Mouse (Mus musculus) ES-Bruce4 (cell line): ENCODE results near the gene Apoh. TPM values are rescaled to one million over a fixed set of nuclear protein-coding genes. Genes with fewer than 3 reads are reported as not detected.

Experiments
- H3K27ac ChIP-seq: 2 replicates; pipeline ENCODE4 v1.5.1; 2012; ENCODE audit warnings: low read length, inconsistent platforms; ENCODE audit not compliant: insufficient read depth
- H3K27me3 ChIP-seq: 2 replicates; pipeline ENCODE4 v1.6.1; 2012; ENCODE audit warnings: mild to moderate bottlenecking, low read length, inconsistent platforms; ENCODE audit not compliant: control insufficient read depth, poor library complexity, insufficient read depth, severe bottlenecking
- H3K36me3 ChIP-seq: 2 replicates; pipeline ENCODE4 v1.6.1; 2012; ENCODE audit warnings: inconsistent platforms, mild to moderate bottlenecking, low read length, moderate library complexity; ENCODE audit not compliant: control insufficient read depth, poor library complexity, insufficient read depth, severe bottlenecking
- H3K4me1 ChIP-seq: one replicate; pipeline ENCODE4 v1.8.1; 2011; ENCODE audit warnings: low read length; ENCODE audit not compliant: control insufficient read depth, insufficient read depth
- H3K4me3 ChIP-seq: 2 replicates; pipeline ENCODE4 v1.5.1; 2011; ENCODE audit warnings: low read depth, mild to moderate bottlenecking, low read length
- H3K9ac ChIP-seq: 2 replicates; pipeline ENCODE4 v1.6.1; 2012; ENCODE audit warnings: low read depth, mild to moderate bottlenecking, inconsistent platforms; ENCODE audit not compliant: poor library complexity, severe bottlenecking
- H3K9me3 ChIP-seq: replicated peaks from 2 replicates; pipeline ENCODE4 v1.6.1; 2012; ENCODE audit warnings: mild to moderate bottlenecking, low read length, inconsistent platforms; ENCODE audit not compliant: control insufficient read depth, poor library complexity, insufficient read depth, severe bottlenecking
- CTCF ChIP-seq: IDR thresholded peaks from one replicate; pipeline ENCODE4 v1.8.1; 2011; ENCODE audit warnings: low read depth, low read length
- EP300 ChIP-seq: IDR thresholded peaks from 2 replicates; pipeline ENCODE4 v1.6.1; 2011; ENCODE audit warnings: low read depth, low read length; ENCODE audit not compliant: insufficient read depth
- POLR2A ChIP-seq: IDR thresholded peaks from one replicate; pipeline ENCODE4 v1.8.1; 2011; ENCODE audit warnings: low read length; ENCODE audit not compliant: insufficient read depth
- polyA plus RNA-seq: library from polyadenylated mRNA; stranded (reverse); fragments of >200 nt; gene quantifications from 2 replicates; pipeline ENCODE4 v1.2.4, GENCODE M21; 2011; ENCODE audit warnings: low read depth; ENCODE audit not compliant: missing spikeins, insufficient read depth, insufficient read length

Apoh gene
- polyA plus RNA-seq, 1 experiment: not detected

DNA sequence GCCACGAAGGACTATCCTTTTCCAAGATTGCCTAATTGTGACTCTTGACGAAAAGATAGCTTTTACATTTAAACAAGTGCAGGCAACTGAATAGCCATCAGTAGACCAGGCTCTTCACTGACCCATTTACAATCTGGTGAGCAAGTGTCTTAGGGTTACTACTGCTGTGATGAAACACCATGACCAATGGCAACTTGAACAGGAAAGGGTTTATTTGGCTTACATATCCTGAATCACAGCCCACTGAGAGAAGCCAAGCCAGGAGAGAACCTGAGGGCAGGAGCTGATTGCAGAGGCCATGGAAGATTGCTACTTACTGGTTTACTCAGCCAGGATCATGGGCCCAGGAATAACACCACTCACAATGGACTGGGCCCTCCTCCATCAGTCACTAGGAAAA is 2.2 kb downstream of the Apoh start:
- Histone ChIP-seq H3K27me3 (peaks cover 4% of the 10 kb centered on the region; the same call in 1 of the 2 replicates), H3K27ac (no peak overlapping the region), H3K4me1 (no peaks in the 10 kb centered on the region), H3K36me3 (no peaks in the 10 kb centered on the region), H3K9me3 (no peaks in the 10 kb centered on the region), H3K4me3 (no peak overlapping the region), H3K9ac (no peak overlapping the region)
- TF ChIP-seq POLR2A: no peak
- no peak for TF ChIP-seq EP300
- TF ChIP-seq CTCF: no peak

DNA sequence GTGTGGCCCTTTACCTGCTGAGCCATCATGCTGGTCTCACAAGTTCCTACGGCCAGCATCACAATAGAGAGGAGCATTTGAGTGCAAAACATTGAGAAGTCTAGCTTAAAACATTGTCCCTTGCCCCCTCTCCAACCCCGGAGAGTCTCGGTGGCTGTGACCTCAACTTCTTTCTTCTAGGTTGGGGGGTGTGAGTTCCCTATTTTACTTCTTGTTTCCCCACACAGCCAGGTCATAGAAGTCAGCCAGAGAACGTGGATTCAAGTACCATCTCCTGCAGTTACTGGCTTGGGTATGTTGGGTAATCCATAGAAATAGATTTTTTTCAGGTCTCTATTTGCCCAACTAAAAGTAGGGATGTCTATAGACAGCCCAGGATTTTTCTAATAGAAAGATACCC is 7.6 kb downstream of the Apoh start:
- Histone ChIP-seq H3K9me3 (no peaks in the 10 kb centered on the region), H3K4me1 (no peaks in the 10 kb centered on the region), H3K27ac (no peak overlapping the region), H3K4me3 (no peak overlapping the region), H3K27me3 (no peaks in the 10 kb centered on the region), H3K9ac (no peak overlapping the region), H3K36me3 (no peaks in the 10 kb centered on the region)
- no peak for TF ChIP-seq POLR2A
- TF ChIP-seq EP300: no peak

DNA sequence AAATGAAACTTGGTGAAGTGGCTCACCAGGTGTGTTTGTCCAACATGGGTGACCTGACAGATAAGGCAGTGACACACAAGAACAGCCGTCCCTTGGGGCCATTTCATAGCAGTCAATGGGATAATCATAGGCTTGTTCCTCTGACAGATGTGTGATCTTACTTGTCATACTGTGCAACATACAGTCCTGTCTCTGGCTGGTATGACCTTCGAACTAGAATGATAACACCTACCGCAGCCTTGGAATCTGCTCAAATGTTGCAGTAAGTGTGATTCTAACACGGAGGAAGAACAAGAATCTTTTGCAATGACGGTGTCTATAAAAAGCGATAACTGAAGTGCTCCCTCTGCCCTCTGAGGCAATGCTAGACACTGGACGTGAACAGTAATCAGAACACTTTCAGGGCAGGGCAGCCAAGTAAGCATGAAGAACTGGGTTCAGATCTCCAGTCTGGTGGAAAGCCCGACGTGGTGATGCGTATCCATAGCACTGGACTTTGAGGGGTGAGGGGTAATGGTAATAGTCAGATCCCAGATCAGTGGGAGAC is 9.8 kb downstream of the Apoh start:
- Histone ChIP-seq H3K36me3 (no peaks in the 10 kb centered on the region), H3K9ac (no peak overlapping the region), H3K4me1 (no peaks in the 10 kb centered on the region), H3K9me3 (no peaks in the 10 kb centered on the region), H3K27me3 (no peaks in the 10 kb centered on the region), H3K27ac (no peak overlapping the region), H3K4me3 (no peak overlapping the region)
- TF ChIP-seq POLR2A: no peak
- no peak for TF ChIP-seq EP300
- TF ChIP-seq CTCF: no peak

DNA sequence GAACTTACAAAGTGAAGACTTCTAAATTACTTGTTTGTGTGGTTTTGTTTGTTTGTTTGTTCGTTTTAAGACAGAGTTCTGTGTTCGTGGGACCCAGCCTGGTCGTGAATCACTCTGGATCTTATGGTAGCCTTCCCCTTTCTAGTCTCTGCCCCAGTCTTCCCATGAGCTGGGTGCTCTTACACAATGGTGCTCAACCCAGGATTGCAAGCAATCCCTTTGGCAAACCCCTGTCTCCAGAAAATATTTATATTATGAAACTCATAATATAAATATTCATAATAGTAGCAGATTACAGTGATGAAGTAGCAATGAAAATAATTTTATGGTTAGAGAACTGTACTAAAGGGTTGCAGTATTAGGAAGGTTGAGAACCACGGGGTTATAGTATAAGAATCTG is 12.9 kb downstream of the Apoh start:
- TF ChIP-seq POLR2A (no peak), EP300 (no peak), CTCF (no peak)
- Histone ChIP-seq H3K9ac (no peak overlapping the region), H3K4me1 (no peaks in the 10 kb centered on the region), H3K9me3 (no peaks in the 10 kb centered on the region), H3K36me3 (no peaks in the 10 kb centered on the region), H3K27me3 (no peaks in the 10 kb centered on the region), H3K4me3 (no peak overlapping the region), H3K27ac (no peak overlapping the region)

DNA sequence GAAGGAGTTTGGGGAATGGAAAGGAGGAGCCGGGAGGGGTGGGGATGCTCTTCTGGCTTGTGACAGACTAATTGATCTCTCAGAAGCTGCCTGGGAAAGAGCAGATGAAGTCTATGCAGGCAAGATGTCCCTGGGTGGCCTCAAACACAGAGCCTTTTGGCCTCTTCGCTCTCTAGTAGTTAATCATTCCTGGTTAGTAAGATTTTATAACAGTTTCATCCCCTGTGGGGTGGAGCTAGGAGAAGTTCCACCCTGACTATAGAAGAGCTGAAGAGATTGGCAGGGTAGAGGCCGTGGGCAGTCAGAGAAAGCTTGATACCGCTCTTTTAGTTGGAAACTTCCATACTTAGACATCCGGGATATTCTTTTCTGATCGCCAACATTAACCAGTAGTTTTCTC is 15.8 kb downstream of the Apoh start:
- Histone ChIP-seq H3K4me1 (no peaks in the 10 kb centered on the region), H3K9me3 (no peaks in the 10 kb centered on the region), H3K9ac (no peak overlapping the region), H3K4me3 (no peak overlapping the region), H3K27me3 (no peaks in the 10 kb centered on the region), H3K27ac (no peak overlapping the region), H3K36me3 (no peaks in the 10 kb centered on the region)
- TF ChIP-seq CTCF (no peak), POLR2A (no peak), EP300 (no peak)

DNA sequence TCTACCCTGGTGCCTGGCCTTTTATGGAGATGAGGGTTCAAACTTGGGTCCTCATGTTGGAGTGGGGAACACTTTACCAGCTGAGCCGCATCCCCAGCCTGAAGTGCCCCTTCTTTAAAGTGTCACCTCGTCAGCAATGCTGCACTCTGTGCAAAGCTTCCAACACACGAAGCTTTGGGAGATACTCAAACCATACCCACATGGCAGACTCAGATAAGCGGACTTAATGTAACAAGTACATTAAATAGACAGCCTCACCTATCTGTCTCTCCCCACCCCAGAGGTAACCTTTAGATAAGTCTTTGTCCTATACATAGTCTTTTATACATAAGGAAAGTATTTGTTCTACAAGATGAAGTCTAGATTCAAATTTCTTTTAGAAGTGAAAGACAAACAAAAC is 17.8 kb downstream of the Apoh start:
- Histone ChIP-seq H3K27ac (no peak overlapping the region), H3K27me3 (no peaks in the 10 kb centered on the region), H3K9me3 (no peaks in the 10 kb centered on the region), H3K4me1 (no peaks in the 10 kb centered on the region), H3K4me3 (no peak overlapping the region), H3K36me3 (no peaks in the 10 kb centered on the region), H3K9ac (no peak overlapping the region)
- TF ChIP-seq EP300 (no peak), CTCF (no peak), POLR2A (no peak)
